Mouse (Mus musculus) right cerebral cortex, postnatal 25 days (tissue): ENCODE measurements at regions not wholly inside any gene's neighbourhood (a gene's known extent, or its start where the extent isn't known, plus 50 kb on each side); places are given as distances from the start of the nearest gene placed in this dataset.
"Not testable (repeated sequence)": the region's sequence is repeated elsewhere in the genome, so short reads cannot be mapped to it uniquely, and the experiment has no call there.

Experiments
- DNase-seq: peaks from one replicate; pipeline ENCODE4 v3.0.0; 2022

DNA sequence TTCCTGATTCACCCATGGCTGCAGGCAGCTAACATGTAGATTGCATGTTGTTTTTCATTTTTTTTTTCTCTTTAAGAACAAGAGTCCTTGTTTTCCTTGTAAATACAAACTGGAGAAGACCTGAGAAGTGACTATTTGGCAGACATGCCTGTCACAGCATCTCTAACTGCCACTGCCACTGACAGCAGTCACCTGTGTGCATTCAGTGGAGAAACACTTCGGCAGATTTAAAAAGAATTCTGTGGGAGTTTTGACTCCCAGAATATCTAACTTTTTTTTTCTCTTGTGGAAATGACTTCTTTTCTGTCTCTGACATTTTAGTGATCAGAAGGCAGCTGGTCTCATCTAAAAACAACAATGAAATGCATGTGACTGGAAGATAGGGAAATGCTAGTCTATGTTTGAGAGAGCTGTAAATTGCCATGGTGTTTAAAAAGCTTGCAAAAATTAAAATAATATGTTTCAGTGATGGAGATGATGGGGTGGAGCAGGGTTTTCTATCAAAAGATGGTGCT is 526.0 kb upstream of the Agtr1b start:
- peak; percentile 6 for DNase-seq

DNA sequence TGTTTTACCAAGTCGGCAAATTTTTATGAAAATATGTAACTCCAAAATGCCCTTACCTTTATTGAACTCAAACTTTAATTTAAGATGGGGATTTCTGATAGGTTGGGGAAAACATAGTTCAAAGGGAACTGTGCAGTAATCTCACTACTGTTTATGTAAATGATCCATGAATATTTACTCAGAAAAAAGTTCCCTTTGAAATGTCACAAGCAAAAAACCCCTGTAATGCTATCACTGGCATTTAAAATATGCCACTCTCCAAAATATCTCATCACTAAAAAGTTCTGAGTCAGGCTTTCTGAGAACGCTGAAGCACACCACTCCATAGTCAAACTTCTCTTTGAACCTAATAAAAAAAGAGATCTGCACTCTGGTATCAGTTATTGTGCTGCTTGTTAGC is 497.3 kb upstream of the Agtr1b start:
- DNase-seq, result no peak

DNA sequence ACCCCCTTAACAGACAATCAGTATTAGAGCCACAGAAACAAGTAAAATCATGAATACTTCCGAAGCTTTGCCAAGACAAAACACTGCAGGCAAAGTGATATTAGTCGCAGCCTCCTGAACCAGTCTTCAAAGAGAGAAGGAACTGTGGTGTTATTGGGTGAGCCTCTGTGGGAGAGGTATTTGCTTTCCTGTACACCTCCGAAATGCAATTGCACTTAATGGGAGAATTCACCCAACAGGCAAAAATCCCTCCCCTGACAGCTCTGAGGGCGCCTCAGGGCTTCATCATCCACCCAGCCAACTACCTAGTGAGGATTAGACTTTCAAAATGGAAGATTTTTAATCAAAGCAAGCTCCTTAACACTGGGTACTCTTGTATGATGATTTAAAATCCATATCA is 464.1 kb upstream of the Agtr1b start:
- no peak for DNase-seq

DNA sequence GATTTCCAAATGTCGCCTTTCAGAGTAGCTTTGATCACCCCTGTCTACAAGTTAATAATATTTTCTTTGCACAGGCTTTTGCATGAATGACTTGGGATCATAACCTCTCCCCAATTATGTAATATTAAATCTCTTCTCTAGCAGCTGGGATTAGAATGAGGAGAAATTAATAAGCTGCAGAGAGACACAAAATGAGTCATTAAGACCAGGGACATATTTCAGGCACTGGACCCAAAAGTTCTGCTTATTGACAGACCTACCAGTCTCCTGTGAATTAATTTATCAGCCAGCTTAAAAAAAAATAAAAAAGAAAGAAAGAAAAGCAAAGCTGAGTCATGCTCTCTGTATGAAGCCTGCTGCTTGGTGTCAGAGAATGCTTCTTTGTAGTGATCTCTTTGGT is 462.4 kb upstream of the Agtr1b start:
- DNase-seq, result no peak

DNA sequence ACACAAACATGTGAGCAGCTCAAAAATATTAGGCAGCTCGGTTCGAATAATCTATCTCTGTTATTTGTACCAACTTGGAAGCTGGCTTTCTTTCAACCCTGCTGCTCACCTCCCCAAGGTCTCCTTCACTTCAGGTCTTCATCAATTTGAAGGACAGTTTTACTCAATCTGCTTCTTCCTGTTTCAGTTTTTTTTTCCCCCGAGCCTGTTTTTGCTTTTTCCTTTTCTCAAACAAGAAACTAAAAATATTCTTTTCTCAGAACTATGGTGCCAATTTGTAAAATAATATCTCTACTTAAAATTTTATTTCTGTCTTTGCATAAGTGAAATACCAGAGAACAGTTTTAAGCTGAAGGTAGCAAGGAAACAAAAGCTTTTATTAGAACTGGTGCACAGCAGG is 461.8 kb upstream of the Agtr1b start:
- DNase-seq, result no peak

DNA sequence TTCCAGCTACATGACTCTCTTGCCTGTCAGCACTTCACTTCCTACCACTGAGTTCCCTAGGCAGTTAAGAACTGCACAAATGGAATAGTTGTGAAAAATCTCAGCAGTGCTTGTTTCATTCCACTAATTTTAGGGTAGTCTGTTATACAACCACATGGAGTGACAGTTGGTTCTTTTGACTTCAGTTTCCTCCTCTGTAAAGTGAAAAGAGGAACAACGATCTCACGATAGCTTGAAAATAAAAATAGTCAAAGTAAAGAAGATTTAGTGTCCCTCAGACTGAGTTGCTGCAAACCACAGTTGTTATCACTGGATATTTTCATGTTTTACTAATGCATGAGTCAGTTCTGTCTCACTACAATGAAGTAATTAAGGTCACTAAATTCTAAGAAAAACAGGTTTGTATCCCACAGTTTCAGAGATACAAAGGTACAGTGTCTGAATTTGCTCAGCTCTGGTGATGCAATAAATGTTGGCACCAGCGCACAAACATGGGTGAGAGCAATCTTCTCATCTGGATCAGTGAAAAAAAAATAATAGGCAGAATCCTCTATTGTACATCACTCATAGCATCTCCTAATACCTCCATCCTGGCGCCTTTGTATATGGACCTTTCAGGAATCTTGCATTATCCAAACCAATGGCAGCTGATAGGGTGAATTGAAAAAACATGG is 458.8 kb upstream of the Agtr1b start:
- DNase-seq, result no peak

DNA sequence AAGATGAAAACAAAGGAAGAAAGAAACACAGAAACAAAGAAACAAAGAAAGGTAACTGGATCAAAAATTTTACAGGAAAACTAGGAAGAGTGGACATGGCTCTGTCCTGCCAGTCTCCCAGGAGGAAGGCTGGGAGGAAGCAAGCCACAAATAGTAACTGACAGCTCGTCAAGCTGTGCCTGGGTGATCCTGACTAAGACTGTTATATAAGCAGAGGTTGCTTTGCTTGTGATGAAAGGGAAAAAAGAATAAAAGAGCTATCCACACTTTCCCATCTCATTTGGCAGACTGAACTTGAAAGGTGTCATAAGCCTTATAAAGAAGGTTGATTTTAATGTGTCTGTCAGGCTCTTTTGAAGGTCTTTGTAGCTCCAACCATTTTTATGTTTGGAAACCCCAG is 455.2 kb upstream of the Agtr1b start:
- DNase-seq, result peak; percentile 47

DNA sequence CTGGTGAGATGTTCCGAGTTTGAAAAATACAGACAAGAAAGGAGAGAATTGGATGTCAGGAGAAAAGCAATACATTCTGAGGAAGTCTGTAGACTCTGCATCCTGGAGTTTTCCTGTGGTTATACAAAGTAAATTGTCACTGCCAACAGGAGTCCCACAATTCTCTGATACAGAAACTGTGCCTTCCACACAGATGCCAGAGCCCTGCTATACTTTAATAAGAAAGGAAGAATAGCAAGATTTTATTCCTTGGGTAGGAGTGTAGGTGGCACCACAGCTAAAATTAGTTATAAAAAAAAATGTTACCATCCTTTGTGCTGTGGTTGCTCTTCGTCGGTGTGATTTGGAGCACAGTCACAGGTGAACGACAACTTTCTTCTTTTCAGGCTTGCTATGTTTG is 454.7 kb upstream of the Agtr1b start:
- no peak for DNase-seq

DNA sequence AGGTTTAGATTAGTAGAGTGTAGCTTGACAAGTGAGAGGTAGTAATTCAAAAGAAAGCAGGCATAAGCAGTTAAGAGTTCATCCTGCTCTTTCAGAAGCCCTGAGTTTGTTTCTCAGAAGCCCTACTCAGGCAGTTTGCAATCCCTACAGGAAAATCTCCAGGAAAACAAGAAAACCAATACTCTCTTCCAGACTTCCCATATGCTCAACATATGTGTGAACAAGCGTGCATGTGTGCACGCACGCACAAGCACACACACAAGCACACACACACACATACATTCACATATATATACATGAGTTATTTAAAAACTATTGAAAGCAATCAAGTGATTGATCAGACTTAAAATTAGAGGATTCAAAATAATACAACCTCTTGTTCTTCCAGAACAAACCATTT is 453.1 kb upstream of the Agtr1b start:
- DNase-seq, result no peak

DNA sequence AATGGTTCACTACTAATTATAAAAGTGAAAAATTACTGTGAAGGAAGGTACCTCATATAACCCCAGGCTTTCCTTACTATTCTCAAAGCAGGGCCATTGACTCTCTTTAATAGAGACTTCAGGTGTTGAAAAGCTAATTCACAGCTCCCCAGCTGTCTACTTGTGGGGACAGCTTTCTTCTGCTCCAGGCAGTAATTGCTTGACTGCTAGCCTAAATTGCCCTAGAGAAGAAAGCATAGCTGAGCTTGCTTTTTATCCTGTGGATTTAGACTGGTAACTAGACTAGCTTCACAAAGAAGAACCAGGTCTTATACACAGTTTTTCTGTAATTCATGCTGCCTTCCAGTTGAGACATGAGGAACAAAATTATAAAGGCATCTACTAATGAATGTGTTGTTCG is 452.6 kb upstream of the Agtr1b start:
- DNase-seq, result no peak

DNA sequence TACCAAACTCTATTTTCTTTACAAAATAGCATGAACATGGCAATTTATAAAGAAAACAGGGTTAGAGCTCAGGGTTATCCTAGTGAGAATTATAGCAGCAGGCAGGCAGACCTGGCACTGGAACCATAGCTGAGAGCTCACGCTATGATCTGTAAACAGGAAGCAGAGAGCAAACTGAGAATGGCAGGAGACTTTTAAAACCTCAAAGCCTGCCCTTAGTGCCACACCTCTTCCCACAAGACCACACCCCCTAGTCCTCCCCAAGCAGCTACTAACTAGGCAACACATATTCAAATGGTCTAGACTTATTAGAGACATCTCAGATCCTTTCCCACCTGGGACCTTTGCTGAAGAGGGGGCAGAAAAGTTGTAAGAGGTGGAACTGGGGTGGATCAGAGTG is 449.6 kb upstream of the Agtr1b start:
- DNase-seq, result no peak

DNA sequence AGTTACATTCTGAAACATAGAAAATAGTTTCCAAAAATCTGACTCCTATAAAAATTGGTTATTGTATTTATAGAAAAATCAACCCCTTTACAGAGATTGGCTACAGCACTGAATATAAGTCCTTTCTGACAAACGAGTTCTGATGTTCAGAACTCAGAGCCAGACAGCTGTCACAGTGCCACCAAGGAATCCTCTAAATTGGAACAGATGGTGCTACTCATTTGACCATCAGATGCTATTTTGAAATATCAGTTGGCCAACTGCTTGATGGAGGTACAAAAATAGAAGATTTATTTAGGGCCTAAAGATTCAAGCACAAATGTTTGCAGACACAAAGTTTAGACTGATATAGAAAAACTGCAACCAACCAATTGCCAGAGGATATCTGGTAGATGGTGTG is 427.3 kb upstream of the Agtr1b start:
- DNase-seq, result no peak

DNA sequence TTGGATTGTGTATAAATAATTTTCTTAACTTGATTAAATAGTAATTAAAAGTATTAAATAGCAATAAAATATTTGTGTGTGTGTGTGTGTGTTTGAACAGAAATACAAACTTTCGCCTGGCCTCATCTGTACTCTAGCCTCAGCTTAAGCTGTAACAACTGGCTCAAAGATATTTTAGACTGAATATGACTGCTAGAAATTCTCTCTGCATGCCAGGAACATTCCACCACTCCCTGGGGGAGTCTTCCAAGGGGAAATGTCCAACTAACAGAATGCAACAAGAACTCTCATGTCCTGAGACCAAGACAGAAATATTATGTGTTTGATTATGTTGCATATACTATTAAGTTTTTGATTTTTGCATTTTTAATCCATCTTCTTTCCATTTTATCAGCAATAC is 425.5 kb upstream of the Agtr1b start:
- DNase-seq, result no peak

DNA sequence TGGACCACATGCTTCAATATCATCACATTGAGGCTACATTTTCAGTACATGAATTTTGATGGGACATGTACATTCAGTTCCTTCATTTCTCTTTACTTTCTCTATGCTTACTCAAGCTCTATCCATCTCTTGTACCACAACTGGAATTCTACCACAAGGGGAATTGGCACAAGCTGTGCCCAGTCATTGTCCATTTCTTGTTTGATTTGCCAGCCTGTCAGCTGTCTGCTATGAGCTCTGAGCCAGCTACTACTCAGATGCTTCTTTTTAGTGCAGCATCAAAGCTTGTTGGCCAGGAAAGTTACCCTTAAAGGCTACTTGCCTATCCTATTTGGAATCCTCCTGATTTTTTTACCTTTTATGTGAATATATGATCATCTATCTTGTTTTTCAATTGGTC is 410.9 kb upstream of the Agtr1b start:
- DNase-seq, result no peak

DNA sequence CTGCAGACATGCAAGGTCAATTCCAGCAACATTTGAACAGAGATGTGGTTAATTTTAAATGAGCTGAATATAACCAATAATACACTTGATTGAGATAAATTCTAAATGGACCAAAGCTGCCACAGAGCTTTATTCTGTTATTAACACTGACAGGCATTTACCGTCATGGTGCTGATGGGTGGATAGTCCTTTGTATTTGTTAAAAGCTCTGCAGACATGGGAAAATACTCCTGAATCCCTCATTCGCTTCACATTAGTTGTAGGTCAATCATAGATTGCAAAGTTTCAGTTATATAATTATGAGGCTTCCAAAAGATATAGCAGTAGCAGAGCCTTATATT is 410.0 kb upstream of the Agtr1b start:
- no peak for DNase-seq

DNA sequence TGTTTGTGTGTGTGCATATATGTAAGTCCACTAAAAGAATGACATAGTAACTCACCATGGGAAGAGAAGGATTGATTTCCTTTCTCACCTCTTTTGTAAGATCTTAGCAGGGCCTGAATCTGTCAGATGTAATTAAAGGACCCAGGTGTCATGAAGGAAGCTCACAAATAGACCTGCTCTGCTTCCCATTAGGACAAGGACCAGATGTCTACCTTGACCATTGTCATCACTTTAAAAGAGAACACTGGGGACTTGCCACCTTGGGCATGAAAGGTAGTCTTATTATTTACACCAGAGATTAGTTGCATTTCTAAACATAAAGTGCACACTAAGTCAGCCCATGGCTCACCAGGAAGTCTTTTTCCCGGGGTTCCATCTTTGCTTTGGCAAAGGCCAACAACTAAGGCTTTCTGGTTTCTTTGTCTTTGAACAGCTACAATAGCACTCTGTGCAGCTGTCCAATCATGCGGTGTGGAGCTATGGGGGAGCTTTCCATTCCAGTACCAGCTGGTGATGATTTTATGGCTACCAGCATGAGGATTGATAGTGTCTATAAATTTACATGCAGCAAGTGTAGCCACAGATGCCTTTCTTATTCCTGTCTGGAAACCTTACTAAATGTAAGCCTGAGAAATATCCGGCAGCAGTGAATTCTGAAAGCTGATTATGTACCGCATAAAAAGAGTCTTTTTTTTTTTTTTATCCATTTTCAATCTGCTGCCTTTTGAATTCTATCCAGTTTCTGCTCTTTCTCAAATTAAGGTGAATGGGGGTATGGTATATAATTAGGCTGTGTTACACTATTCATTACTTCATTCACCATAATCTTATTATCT is 409.4 kb upstream of the Agtr1b start:
- DNase-seq, result peak; percentile 36

DNA sequence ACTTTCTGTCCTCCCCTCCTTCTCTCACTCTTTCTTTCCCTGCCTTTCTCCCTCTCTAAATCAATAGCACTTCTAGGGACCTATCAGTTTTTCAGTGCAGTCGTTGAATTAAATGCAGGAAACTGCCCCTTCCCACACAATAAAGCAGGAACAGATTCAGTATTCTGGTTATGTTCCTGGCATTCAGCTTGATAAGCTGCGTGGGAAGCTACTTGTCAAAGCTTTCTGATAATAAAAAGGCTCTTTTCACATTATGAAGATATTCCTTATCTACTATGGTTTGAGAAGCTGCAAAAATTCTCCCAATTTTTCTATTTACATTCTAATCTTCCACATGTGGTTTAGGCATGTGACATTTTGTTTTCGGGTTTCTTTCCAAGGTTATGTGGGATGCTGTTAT is 367.3 kb upstream of the Agtr1b start:
- DNase-seq, result no peak

DNA sequence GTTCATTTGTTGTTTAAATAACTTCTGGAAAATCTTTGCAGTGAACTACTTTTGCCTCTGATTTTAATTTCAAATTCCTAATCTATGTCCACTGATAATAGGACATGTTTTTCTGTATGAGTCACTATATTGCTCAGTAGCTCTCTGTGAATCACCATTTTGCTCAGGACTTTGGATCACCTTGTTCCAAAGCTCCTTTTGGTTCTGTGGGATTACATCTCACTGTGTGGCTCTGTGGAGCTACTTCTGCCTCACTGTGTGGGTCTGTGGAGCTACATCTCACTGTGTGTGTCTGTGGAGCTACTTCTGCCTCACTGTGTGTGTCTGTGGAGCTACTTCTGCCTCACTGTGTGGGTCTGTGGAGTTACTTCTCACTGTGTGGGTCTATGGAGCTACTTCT is 365.0 kb upstream of the Agtr1b start:
- DNase-seq, result no peak

DNA sequence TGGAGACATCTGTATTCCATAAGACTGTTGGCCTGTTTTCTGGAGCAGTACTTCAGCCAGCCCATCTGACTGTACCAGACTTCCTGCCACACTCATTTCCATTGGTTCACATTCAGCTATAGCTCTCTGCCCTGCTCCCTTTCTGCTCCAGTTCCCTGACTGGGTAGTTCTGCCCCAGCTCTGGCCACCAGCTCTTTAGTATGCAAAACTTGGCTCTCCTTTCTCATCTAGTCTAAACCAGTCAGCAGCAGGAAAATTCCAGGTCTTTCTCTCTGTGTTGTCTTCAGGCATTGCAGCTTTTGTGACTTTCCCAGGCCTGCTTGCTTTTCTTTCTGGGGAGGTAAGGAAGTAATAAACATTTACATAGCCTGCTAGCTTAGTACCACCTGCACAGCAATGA is 363.5 kb upstream of the Agtr1b start:
- no peak for DNase-seq

DNA sequence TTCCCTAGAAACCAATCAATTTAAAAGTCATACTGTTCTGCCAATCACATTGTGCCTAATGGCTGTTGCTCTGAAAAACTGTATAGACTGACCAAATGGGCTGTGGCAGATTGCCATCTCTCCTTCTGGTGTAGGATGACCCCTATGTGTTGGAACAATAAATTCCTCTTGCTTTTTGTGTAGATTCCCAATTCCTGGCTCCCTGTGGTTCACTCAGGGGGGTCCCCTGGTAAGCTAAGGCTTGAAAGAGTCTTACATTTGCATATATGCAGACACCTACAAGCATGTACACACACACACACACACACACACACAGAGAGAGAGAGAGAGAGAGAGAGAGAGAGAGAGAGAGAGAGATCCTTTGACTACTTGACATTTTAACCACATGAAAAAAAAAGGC is 362.8 kb upstream of the Agtr1b start:
- not testable (repeated sequence) for DNase-seq

DNA sequence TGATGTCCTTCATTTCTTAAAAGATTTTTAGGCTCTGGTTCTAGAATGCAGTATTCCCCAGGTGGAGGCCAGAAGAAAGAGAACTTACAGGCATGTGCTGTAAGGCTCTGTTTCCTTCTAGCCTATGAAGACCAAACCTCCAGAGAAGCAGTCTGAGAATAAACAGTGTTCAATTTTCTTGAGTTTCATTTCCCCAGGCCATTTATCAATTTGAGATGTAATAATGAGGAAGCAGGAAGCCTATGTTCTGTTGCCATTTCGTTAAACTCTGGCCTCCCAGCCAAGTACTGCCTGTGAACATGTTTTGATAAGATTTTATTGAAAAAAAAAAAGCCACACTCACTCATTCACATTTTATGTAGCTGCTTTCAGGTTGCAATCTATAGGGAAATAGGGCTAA is 347.7 kb upstream of the Agtr1b start:
- DNase-seq, result no peak

DNA sequence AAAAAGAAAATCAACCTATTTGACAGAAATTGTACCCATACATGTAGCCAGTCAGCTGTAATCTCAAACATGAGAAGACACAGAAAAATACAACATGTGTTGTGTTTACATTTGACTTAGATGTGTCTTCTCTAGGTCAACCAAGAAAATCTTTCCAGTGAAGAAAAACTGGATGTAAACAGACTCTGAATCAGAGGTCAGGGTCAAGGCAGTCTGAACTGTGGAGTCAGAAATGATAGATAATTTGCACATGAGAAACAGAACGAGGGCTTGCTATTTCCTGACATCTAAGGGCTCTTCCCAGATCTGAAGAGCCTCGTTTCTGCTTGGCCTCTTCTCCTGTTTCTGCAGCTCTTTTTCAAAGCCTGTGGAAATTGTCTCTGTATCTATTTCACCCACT is 342.7 kb upstream of the Agtr1b start:
- no peak for DNase-seq

DNA sequence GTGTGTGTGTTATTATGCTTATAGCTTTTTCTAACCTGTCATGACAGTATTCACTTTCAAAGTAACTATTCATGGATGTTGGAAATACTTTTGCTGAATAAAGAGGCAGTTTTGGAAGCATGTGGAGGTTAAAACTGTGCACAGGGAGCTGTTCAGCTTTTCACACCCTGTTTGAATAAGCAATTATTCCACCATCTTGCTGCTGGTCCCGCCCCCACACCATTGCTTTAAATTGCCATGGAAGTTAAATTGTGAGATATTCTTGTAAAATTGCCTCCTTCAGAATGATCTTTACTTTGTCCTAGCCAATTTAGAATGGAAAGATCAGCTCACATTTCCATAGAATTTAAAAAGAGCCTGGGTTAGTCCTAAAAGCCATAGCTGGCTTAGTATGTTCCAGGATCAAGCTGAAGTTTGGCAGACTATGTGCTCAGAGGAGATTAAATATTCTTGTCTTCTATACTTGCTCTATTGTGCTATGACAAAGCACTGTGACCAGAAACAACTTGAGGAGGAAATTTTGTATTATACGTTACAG is 328.4 kb upstream of the Agtr1b start:
- peak; percentile 56 for DNase-seq

DNA sequence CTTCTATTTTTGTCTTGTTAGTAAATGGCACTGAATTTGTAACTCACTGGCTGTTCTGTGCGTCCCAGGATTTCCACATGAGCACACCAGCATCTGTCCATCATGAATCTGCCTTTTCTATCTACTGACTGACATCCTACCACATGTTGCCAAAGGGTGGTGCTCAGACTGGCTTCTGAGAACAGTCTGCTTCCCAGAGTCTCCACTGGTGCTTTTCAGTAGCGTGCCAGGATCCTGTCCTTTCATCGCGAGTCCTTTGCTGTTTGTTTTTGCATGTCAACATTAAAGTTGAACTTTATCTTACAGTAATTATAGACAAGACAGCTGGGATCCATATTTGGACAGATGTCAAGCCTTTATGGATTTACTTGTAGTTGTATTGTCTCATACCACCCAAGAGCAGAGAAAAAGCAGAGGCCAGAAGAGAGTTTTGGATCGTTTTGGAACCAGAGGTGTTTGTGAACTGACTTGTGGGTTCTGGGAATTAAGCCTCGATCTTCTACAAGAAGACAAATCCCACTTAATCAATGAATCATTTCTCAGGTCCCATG is 314.0 kb upstream of the Agtr1b start:
- no peak for DNase-seq
